Mouse (Mus musculus): ENCODE data around the gene Fkbp8.
"Not testable (repeated sequence)": the region's sequence is repeated elsewhere in the genome, so short reads cannot be mapped to it uniquely, and the experiment has no call there.

Gene Fkbp8

DNA sequence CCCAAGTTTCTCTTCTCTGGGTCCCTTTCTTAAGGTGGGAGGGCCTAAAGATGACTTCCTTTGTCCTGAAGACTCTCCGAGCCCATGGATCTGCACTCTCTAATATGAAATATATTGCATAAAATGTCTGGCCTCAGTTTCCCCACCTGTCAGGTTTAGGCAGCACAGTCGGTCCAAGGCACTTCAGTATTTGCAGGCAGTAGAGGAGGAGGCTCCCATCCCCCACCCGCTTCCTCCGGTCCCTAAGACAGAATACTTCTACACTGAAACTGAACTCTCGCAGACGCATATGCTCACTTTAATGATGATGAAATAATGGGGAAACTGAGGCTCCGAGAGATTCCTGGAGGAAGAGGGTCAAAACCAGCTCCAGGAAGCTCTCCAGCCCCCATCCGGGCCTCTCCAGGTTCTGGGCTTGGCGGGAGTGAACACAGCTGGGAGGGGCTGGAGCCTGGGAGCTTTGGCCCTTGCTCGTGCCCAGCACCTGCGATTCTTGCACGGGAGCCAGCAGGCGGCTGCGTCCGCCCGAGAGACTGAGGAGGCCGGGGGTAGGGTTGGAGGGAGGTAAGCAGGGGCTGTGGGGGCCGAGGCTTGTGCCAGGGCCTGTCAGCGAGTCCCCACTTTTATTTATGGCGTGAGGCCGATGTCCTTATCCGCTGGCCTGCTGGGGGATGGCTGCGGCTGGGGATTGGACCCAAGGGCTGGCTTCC, 25.5 kb upstream of the Fkbp8 start:
- in situ Hi-C loops (cut with MseI, MboI): loop anchor here (10.0 kb wide), 1 partner anchor 87 kb away; no protein-coding TSS in a partner anchor

DNA sequence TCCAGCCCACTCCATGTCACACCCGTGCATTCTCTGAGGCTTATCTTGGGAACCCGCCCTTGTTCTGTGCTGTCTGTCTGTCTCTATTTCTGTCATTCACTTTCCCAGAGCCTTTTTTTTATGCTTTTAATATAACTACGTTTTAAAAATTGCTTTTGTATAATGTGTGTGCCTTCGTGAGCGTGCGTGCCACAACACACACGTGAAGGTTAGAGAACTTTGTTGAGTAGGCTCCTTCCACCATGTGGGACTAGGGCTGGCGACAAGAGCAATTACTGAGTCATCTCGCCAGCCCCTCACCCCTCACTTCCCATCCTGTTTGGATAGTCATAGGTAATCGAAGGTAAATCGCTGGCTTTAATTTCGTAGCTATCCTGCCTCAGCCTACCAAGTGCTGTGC, 25.0 kb upstream of the Fkbp8 start:
- in situ Hi-C loops (cut with MseI, MboI): loop anchor here (10.0 kb wide), 1 partner anchor 88 kb away; no protein-coding TSS in a partner anchor

DNA sequence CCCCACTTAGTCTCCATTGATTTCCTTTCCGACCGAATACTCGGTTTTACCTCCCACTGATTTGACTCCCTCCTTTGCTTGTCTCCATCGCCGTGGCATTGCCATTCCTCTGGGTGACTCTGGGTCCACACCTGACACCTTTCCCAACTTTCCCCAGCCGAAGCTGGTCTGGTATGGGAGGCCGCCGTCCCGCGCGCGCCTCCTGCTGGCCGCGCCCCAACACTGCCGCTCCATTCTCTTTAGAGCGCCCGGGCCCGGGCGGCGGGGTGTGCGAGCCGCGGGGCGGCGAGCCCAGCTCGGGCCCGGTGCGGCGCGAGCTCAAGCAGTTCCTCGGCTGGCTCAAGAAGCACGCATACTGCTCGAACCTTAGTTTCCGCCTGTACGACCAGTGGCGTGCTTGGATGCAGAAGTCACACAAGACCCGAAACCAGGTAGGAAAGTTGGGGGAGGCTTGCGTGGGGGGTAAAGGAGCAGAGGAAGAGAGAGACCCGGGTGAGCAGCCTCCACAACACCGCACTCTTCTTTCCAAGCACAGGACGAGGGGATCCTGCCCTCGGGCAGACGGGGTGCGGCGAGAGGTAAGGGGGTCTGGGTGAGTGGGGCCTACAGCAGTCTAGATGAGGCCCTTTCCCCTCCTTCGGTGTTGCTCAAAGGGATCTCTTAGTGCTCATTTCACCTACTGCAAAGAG, 24.3 kb upstream of the Fkbp8 start:
- in situ Hi-C loops (cut with MseI, MboI): loop anchor here (10.0 kb wide), 1 partner anchor 88 kb away; no protein-coding TSS in a partner anchor

DNA sequence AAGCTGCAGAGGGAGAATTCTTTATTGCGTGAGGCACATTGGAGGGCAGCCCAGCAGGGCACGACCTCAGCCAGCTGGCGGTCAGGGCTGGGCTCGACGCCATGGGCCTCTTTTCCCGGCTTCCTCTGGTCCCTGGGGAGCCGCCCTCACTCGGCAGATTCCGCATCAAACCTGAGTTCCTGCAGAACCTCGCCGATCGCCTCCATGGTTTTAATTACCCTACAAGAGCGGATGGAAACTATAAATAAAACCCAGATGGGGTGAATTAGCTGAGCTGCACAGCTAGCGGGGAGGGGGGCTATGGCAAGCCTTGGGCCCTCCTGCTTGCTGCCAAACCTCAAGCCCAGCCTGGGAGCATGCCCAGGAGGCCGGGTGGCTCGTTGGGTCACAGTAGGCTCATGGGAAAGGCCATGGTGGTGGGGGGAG, 23.2 kb upstream of the Fkbp8 start:
- in situ Hi-C loops (cut with MseI, MboI): loop anchor here (10.0 kb wide), 1 partner anchor 90 kb away; no protein-coding TSS in a partner anchor

DNA sequence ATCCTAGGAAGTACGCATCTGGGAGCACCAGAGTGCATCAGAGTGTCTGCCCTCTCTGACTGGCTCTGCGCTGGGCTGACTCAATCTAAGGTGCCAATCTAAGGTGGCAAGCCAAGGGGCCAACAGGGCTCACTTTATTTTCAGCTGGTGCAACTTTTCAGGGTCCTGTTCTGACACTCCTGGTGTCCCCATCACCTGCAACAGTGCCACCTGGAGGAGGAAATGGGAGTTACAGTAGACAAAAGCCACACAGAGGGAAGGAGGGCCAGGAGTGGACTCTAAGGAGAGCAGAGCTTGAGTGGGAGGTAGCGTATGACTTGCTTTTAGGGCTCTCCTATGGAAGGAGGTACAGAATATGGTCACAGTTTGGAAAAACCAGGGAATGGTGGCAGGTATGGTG, 22.7 kb upstream of the Fkbp8 start:
- in situ Hi-C loops (cut with MseI, MboI): loop anchor here (10.0 kb wide), 1 partner anchor 90 kb away; no protein-coding TSS in a partner anchor

DNA sequence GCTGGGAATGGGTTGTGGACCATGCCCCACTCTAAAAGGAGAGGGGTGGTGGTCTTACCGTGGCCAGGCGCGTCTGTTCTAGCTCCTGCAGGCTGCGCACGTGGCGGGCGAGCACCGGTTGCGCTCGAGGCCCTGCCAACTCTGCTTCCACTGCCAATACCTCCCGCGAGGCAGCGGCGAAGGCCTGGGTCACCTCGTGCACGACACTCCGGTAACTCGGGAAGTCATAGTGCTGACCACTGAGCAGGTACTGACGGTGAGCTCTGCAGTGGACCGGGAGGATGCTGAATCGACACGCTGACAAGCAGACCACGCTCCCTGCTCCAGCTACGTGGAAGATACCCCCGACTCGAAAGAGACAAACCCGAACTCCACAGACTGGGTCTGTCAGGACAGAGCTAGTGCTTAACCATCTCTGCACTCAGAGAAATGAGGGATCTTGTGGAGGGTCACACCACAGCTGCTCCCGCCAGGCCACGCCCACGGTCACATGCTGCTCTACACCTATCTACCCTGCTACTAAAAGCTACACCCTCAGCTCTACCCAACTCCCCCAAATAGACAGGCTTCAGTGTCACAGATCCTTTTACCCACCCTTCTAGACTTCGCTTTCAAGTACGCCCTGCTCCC, 21.7 kb upstream of the Fkbp8 start:
- in situ Hi-C loops (cut with MseI, MboI): loop anchor here (10.0 kb wide), 1 partner anchor 91 kb away; no protein-coding TSS in a partner anchor

DNA sequence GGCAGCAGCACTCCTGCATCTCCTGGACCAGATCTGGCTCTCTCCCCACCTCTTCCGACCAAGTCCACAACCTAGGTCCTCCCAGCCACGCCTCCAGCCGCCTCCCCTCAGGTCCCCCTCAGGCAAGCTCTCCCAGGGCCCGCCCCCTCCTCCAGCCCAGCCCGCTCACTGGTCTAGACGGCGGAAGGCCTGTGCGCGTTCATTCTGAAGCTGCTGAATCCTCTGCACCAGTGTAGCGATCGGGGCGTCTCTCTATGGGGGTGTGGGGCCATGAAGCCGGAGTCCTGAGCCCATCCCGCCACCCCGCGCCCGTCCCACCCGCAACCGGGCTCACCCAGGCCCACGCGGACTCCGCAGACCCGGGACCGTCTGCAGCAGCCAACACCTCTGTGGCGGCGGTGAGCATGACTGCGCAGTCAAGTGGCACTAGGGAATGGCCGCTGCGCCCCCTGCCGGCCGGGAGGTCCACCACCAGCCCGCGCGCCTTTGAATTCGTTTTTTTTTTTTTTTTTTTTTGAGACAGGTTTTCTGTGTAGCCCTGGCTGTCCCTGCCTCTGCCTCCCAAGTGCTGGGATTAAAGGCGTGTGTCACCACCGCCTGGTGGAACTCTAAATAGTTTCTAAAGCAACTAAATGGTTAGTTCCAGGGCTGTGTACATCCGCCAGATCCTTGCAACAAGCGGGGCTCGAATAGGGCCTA, 21.0 kb upstream of the Fkbp8 start, which contains the start of gene Rex1bd:
Gene Rex1bd, minus strand, starts transcription at position 425 of the 699 bp plus-strand sequence.
- in situ Hi-C loops (cut with MseI, MboI): loop anchor here (10.0 kb wide), 1 partner anchor 92 kb away; no protein-coding TSS in a partner anchor

DNA sequence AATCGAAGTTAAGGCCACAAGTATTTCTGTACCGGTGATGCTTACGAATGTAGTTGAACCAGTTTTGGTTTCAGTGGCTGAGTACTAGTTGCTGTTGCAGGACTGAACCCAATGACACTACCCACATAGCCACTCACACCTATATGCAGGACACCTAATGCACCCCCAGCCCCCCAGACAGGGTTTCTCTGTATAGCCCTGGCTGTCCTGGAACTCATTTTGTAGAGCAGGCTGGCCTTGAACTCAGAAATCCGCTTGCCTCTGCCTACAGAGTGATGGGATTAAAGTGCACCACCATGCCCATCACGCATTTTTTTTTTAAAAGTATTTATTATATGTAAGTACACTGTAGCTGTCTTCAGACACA, 20.5 kb upstream of the Fkbp8 start:
- in situ Hi-C loops (cut with MseI, MboI): loop anchor here (10.0 kb wide), 1 partner anchor 92 kb away; no protein-coding TSS in a partner anchor

DNA sequence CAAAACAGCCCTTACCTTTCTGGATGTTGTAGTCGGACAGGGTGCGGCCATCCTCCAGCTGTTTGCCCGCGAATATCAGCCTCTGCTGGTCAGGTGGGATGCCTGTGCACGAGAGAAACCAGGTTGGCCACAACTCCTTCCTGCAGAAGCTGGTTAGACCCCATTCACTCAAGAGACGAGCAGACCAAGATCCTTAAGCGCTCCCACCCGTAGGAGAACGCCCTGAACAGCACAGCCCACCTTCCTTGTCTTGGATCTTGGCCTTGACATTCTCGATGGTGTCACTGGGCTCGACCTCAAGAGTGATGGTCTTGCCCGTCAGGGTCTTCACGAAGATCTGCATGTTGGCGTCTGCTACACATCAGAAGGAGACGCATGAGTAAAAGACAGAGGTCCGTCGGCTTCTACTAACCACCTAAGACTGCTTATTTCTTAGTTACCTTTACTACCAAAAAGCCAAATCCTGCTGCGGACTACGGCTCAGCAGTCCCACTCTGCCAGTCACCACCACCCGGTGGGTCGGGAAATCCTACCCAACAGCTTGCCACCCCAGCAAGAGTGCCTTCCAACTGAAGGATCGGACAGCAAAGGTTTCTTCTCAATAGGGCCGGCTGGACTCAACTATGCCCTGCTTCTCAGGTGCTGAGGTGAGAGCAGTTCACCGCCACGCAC, 18.1 kb upstream of the Fkbp8 start:
- in situ Hi-C loops (cut with MseI, MboI): loop anchor here (10.0 kb wide), 1 partner anchor 95 kb away; no protein-coding TSS in a partner anchor

DNA sequence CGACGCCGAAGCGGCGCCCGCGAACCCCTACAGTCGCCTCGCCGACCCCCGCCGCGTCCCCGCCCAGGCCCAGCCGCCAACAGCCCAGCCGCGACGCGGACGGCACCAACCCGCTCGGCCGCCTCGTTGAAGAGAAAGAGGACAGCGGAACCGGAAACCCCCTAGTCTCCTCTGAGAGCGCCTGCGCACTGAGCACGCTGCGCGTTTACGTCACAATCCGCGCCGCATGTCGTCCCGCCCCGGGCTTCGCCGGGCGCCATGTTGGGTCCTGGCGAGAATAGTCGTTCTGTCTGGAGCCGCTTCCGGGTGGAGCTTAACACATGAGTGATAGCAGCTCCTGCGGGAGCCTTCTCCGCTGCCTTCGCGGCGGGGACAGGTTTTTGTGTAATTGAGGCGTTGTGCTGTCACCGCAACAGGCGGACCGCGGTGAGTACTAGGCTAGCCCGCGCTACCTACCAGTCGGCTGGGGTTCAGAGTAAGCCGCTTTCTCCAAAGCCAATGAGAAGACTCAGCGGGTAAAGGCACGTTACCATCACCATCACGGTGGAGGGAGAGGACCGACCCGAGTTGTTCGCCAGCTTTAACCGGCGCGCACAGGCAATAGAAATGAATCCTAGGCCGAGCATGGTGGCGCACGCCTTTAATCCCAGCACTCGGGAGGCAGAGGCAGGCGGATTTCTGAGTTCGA, 17.2 kb upstream of the Fkbp8 start, which contains the start of gene Uba52:
Gene Uba52, minus strand, starts transcription at position 574 of the 688 bp plus-strand sequence.
- in situ Hi-C loops (cut with MseI, MboI): no loop called here

DNA sequence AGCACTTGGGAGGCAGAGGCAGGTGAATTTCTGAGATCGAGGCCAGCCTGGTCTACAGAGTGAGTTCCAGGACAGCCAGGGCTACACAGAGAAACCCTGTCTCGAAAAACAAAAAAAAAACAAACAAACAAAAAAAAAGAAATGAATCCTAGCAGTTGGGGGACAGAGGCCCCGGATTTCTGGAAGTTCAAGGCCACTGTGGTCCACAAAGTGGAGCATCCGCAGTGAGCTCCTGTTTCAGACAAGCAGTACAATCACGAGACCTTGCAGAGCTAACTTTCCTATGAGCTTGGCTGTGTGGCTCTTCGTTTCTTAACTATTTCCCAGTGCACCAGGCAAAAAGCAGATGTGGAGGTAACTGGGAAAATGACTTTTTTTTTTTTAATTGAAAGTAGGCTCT, 16.4 kb upstream of the Fkbp8 start:
- in situ Hi-C loops (cut with MseI, MboI): not testable (repeated sequence)

DNA sequence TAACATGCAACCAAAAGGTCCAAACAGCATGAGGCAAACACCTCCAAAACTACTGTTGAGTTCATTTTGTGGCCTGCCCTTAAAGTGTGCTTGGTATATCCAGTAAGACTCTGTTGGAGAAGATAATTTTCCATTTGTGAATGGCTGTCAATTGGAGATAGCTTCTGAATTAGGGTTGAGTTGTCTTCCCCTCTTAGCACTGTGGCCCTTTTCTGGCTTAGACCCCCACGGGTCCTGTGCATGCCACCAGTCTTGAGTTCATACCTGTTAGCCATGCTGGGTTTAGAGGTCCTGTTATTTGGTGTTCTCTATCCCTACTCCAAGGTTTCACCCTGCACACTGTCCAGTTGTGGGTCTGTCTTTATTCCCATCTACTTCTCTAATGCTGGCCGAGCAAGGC, 15.8 kb upstream of the Fkbp8 start:
- in situ Hi-C loops (cut with MseI, MboI): no loop called here

DNA sequence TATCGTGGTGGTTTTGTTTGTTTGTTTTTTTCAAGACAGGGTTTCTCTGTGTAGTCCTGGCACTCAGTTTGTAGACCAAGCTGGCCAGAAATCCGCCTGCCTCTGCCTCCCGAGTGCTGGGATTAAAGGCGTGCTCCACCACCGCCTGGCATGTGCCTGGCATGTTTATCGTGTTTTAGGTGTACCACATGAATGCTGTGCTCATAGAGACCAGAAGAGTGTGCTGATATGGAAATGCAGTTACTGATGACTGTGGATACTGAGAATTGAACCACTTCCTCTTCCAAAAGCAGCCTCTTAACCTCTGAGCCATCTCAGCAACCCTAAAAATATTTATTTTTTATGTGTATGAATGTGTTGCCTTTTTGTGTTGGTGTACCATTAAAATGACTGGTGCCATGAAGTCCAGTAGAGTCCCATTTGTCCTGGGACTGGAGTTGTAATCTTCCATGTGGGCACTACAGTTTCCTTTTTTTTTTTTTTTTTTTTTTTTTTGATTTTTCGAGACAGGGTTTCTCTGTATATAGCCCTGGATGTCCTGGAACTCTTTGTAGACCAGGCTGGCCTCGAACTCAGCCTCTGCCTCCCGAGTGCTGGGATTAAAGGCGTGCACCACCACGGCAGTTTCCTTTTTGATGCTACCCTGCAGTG, 15.1 kb upstream of the Fkbp8 start:
- in situ Hi-C loops (cut with MseI, MboI): no loop called here

DNA sequence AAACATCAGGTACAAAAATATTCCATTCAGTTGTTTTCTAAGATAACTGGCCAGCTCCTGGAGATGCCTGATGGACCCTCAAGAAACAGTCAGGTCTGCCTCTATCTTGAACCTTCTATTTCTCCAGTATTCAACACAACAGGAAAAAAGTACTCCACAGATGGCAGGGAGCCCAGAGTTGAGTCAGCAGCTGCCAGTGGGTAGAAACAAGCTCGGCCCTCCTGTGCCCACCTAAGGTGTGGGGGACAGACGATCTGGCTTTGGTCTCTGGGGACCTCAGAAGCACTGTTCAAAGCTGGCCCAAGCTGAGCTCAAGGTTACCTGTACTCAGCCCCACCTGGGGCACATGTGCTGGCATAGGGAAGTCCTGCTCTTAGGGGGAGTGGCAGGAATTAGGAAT, 14.1 kb upstream of the Fkbp8 start:
- in situ Hi-C loops (cut with MseI, MboI): no loop called here

DNA sequence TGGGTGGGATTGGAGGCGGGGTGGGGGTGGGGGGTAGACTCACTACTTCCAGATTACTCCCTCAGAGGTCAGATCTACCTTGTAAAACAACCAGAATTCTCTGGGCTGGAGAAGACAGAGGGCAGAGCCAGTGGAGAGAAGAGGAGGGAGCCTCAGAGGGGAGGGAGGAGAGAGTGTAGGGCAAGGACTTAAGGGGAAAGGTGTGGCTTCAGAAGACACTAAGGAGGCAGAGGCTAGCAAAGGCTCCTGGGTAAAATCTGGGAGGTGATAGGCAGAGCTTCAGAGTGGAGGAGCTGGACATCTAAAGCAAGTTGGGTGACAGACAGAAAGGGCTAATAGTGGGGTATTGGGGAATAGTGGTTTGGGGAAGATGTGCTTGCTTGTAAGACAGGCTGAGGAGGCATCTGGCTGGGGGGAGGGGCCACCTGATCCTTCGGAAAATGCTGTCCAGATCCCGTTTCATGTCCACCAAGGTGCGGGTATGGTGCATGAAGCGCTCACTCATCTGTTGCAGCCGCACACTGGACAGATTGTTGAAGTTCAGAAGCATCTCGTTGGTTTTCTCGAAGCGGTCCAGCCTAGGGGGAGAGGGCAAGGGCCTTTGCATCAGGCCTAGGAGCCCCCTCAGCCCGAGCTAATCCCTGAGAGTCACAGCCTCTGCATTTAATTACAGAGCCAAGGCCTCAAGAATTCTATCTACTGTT, 9.4 kb upstream of the Fkbp8 start:
- in situ Hi-C loops (cut with MseI, MboI): no loop called here

DNA sequence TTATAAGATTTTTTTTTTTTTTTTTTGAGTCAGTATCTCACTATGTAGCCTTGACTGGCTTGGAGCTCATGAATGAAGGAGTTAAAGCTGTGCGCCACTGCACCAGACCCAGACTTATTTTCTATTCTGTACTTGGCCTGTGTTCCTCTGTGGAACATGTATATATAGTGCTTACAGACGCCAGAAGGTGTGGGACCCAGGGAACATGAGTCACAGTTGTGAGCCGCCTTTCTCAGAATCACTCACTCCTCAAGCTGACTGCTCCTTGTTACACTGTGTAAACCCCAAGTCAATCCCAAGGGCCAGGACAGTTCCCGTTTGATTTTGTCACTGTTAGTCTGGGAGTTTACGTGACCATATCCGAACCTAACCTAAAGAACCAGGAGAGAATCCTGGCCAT, 8.5 kb upstream of the Fkbp8 start:
- in situ Hi-C loops (cut with MseI, MboI): no loop called here

DNA sequence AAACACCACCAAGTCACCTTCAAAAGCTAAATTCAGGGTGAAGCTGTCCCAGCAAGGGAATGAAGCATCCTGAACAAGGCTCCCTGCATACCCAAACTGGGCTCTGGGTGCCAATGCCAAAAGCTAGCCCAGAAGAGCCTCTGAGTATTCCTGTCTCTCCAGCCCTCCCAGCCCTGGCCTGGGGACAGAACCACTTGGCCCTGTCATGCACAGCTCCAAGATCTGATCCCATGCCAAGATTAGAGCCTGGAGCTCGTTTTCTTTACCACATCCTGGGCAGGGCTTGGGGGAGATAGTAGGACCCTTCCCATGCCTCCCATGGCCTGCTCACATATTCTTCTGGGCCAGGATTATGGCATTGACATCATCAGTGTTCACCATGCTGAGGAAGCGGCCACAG, 7.9 kb upstream of the Fkbp8 start:
- in situ Hi-C loops (cut with MseI, MboI): no loop called here

DNA sequence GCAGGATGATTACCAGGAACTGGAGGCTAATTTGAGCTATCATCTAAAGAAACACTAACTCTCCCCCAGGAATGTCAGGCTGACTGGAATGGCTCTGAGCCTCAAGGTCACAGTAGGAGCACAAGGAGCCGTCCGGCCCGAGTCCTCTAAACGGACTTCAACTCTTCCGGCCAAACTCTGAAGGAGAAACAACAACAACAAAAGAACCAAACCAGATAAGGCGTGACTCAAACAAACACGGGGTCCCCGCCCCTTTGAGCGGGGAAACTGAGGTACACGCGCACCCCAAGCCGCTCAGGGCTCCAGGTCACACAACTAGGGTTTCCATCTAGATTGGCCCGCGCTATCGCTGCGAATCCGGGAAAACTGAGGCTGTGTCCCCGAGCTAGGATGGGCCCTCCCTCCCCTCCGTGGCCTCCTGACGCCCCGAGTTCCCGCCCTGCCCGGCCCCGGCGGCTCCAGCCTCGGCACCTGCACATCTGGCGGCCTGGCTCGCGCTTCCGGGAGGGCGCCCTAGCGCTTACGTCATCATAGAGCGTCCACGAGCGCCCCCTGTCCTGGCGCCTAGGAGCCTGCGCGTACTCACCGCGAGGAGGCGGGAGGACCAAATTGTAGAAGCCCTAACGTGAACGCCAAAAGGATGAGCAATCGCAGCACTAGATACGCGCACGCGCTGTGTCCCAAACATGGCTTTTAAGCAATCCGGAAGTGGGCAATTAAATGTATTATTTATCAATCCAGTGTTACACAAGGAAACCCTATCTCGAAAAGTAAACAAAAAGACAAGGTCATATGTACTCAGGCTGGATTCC, 4.7 kb upstream of the Fkbp8 start:
- in situ Hi-C loops (cut with MseI, MboI): no loop called here

All from mouse trophoblast stem cell (cell line).